Mouse (Mus musculus) testis, adult 10 weeks (tissue): ENCODE data around the gene Gm9603. TPM values are rescaled to one million over a fixed set of nuclear protein-coding genes. Genes with fewer than 3 reads are reported as not detected.

ENCODE experiments used
- polyA plus RNA-seq: library from polyadenylated mRNA; stranded (reverse); fragments of 350-450 nt; fragmentation: Illumina TruSeq; extraction: RNeasy Lipid Tissue Mini Kit (QIAGEN cat#74804); gene quantifications from one replicate; pipeline ENCODE4 v1.2.3, GENCODE M21; 2014; ENCODE audit warnings: low read depth, low replicate concordance

The Gm9603 gene
- 4.6 TPM for polyA plus RNA-seq

DNA sequence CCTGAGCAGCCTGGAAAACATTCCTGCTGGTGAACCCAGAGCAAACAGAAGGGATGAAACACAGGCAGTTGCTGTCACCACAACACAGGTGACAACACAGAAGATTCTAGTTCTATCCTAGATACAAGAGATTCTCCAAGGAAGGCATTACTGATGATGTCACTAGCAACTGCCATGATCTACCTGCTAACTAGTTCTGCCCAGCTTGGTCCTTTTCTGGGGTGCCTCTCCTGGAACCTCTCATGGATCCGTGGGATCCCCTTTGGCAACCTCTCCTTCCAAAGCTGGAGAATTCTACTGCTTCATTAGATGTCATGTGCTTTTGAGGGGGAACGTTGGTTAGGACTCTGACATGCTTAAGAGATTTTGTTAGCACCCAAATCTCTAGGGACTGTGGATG lies at the start of gene Gm9603:
TSS of gene Gm9603 (minus strand) at position 101 of the 400 bp plus-strand sequence.

DNA sequence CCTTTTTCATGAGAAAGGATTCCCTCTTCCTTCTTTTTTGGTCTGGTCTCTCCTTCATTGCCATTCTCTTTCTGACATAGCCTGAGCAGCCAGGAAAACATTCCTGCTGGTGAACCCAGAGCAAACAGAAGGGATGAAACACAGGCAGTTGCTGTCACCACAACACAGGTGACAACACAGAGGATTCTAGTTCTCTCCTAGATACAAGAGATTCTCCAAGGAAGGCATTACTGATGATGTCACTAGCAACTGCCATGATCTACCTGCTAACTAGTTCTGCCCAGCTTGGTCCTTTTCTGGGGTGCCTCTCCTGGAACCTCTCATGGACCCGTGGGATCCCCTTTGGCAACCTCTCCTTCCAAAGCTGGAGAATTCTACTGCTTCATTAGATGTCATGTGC lies 54.3 kb downstream of the Gm9603 start, which contains the start of gene Gm8265:
TSS of gene Gm8265 (minus strand) at position 101 of the 400 bp plus-strand sequence.

Other genes starting within 250 kb of the Gm9603 start
- 3.1 TPM for gene Gm3194, start 232.0 kb downstream of the Gm9603 start, polyA plus RNA-seq
- gene Gm8246, start 209.6 kb downstream of the Gm9603 start, polyA plus RNA-seq: 22.0 TPM
- not detected for gene Gm3187, start 203.2 kb downstream of the Gm9603 start, polyA plus RNA-seq
- gene Gm3488, start 185.8 kb downstream of the Gm9603 start, polyA plus RNA-seq: 6.7 TPM
- not detected for gene Gm3532, start 149.0 kb downstream of the Gm9603 start, polyA plus RNA-seq
- gene Gm8265, start 54.4 kb downstream of the Gm9603 start, polyA plus RNA-seq: 4.2 TPM
- gene Gm3373, start 54.1 kb upstream of the Gm9603 start, polyA plus RNA-seq: 1.8 TPM
- 3.5 TPM for gene Gm3383, start 120.5 kb upstream of the Gm9603 start, polyA plus RNA-seq
- gene Gm3424, start 142.9 kb upstream of the Gm9603 start, polyA plus RNA-seq: 10.4 TPM
- 3.7 TPM for gene Gm8237, start 192.9 kb upstream of the Gm9603 start, polyA plus RNA-seq